Mouse (Mus musculus): Measurements from ENCODE around the gene Pdlim5. TPM values are rescaled to one million over a fixed set of nuclear protein-coding genes. Genes with fewer than 3 reads are reported as not detected.

The Pdlim5 gene
- total RNA-seq, 1 experiment = 38.8 TPM

DNA sequence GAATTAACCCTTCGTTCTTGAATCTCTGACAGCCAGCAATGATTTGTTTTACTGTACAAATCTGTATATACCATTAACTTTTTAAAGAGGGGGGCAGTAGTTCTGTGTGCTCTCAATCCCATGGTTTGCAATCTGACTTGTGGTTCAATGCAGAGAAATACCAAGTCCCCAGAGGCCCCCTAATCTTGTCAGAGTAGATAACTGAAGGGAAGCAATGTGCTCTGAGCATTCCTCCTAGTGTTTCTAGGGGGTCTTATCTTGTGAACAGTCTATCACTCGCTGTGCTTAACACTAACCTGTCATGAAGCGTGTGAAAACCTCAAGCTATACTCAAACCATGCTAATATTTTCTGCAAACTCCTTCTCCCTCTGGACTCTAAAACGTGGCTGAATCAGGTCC, 34.6 kb upstream of the Pdlim5 start:
- no peak for TF ChIP-seq ZC3H11A (IDR thresholded peaks at IDR 0.05; ENCODE audit: borderline replicate concordance, low read depth, low read length)
- TF ChIP-seq ZNF384 (IDR thresholded peaks at IDR 0.05; ENCODE audit: low read depth, low read length) = no peak
- TF ChIP-seq MAFK (IDR thresholded peaks at IDR 0.05; ENCODE audit: insufficient read depth, low read depth, low read length) = no peak
- TF ChIP-seq HCFC1 (IDR thresholded peaks at IDR 0.05; ENCODE audit: borderline replicate concordance, insufficient read depth, low read length) = no peak
- no peak for TF ChIP-seq CHD2 (IDR thresholded peaks at IDR 0.05; ENCODE audit: low read depth, low read length)
- no peak overlapping the region for H3K27ac ChIP-seq (ENCODE audit: insufficient read depth, low read depth, low read length, poor library complexity, severe bottlenecking)
- H3K9ac ChIP-seq (ENCODE audit: insufficient read depth, low read depth, low read length, poor library complexity, severe bottlenecking) = no peak overlapping the region
- H3K9me3 ChIP-seq (ENCODE audit: control insufficient read depth, insufficient read depth, low read depth, low read length) = no peaks in the 10 kb centered on the region
- H3K4me3 ChIP-seq (ENCODE audit: insufficient read depth in 1 of 2, low read depth in 1 of 2, low read length in 2 of 2, poor library complexity in 1 of 2, severe bottlenecking in 1 of 2) = no peak overlapping the region
- H3K36me3 ChIP-seq (ENCODE audit: control insufficient read depth, insufficient read depth, low read length, poor library complexity, severe bottlenecking) = no peaks in the 10 kb centered on the region
- DNase-seq (ENCODE audit: low read depth, low spot score) = no peak
- in situ Hi-C loops (cut with MboI; ENCODE audit: low sequenced_read_pairs in 2 of 2, unreplicated experiment in 2 of 2) = no loop called here
- H3K4me1 ChIP-seq (ENCODE audit: control insufficient read depth in 2 of 2, insufficient read depth in 2 of 2, low read length in 2 of 2, poor library complexity in 1 of 2) = no peaks in the 10 kb centered on the region

DNA sequence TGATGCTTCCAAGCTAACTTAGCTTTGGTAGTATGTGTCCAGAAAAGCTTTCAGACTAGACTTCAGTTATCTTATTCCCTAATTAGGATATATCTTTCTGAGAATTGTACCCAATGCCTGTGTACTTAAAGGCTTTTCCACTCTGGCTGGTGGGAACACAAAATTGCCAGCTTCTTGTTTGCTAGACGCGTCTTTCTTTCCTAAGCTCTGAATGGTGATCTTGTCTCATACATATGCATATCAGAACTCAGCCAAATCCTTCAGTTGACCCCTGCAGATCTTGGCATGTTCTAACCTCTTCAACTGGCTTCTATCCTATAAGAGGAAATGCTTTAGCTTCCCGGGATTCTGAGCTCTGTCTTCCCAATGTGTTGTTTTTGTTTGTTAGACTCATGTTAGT, 31.3 kb upstream of the Pdlim5 start:
- H3K9ac ChIP-seq (ENCODE audit: insufficient read depth, low read depth, low read length, poor library complexity, severe bottlenecking) = no peak overlapping the region
- no peak for DNase-seq (ENCODE audit: low read depth, low spot score)
- H3K4me1 ChIP-seq (ENCODE audit: control insufficient read depth in 2 of 2, insufficient read depth in 2 of 2, low read length in 2 of 2, poor library complexity in 1 of 2) = no peaks in the 10 kb centered on the region
- no peak for TF ChIP-seq ZNF384 (IDR thresholded peaks at IDR 0.05; ENCODE audit: low read depth, low read length)
- TF ChIP-seq MAFK (IDR thresholded peaks at IDR 0.05; ENCODE audit: insufficient read depth, low read depth, low read length) = no peak
- no peak for TF ChIP-seq ZC3H11A (IDR thresholded peaks at IDR 0.05; ENCODE audit: borderline replicate concordance, low read depth, low read length)
- TF ChIP-seq CHD2 (IDR thresholded peaks at IDR 0.05; ENCODE audit: low read depth, low read length) = no peak
- TF ChIP-seq HCFC1 (IDR thresholded peaks at IDR 0.05; ENCODE audit: borderline replicate concordance, insufficient read depth, low read length) = no peak
- no peaks in the 10 kb centered on the region for H3K9me3 ChIP-seq (ENCODE audit: control insufficient read depth, insufficient read depth, low read depth, low read length)
- H3K27ac ChIP-seq (ENCODE audit: insufficient read depth, low read depth, low read length, poor library complexity, severe bottlenecking) = no peak overlapping the region
- in situ Hi-C loops (cut with MboI; ENCODE audit: low sequenced_read_pairs in 2 of 2, unreplicated experiment in 2 of 2) = no loop called here
- no peak overlapping the region for H3K4me3 ChIP-seq (ENCODE audit: insufficient read depth in 1 of 2, low read depth in 1 of 2, low read length in 2 of 2, poor library complexity in 1 of 2, severe bottlenecking in 1 of 2)
- no peaks in the 10 kb centered on the region for H3K36me3 ChIP-seq (ENCODE audit: control insufficient read depth, insufficient read depth, low read length, poor library complexity, severe bottlenecking)

- Histone ChIP-seq H3K27ac (ENCODE audit: insufficient read depth, low read depth, low read length, poor library complexity, severe bottlenecking) (no peak overlapping the region), H3K36me3 (ENCODE audit: control insufficient read depth, insufficient read depth, low read length, poor library complexity, severe bottlenecking) (no peaks in the 10 kb centered on the region), H3K9me3 (ENCODE audit: control insufficient read depth, insufficient read depth, low read depth, low read length) (no peaks in the 10 kb centered on the region), H3K4me1 (ENCODE audit: control insufficient read depth in 2 of 2, insufficient read depth in 2 of 2, low read length in 2 of 2, poor library complexity in 1 of 2) (no peaks in the 10 kb centered on the region), H3K9ac (ENCODE audit: insufficient read depth, low read depth, low read length, poor library complexity, severe bottlenecking) (no peak overlapping the region), H3K4me3 (ENCODE audit: insufficient read depth in 1 of 2, low read depth in 1 of 2, low read length in 2 of 2, poor library complexity in 1 of 2, severe bottlenecking in 1 of 2) (no peak overlapping the region)
- TF ChIP-seq ZNF384 (IDR thresholded peaks at IDR 0.05; ENCODE audit: low read depth, low read length) = no peak
- TF ChIP-seq HCFC1 (IDR thresholded peaks at IDR 0.05; ENCODE audit: borderline replicate concordance, insufficient read depth, low read length) = no peak
- TF ChIP-seq CHD2 (IDR thresholded peaks at IDR 0.05; ENCODE audit: low read depth, low read length) = no peak
- TF ChIP-seq ZC3H11A (IDR thresholded peaks at IDR 0.05; ENCODE audit: borderline replicate concordance, low read depth, low read length) = no peak
- TF ChIP-seq MAFK (IDR thresholded peaks at IDR 0.05; ENCODE audit: insufficient read depth, low read depth, low read length) = no peak
- no peak for DNase-seq (ENCODE audit: low read depth, low spot score)
- in situ Hi-C loops (cut with MboI; ENCODE audit: low sequenced_read_pairs in 2 of 2, unreplicated experiment in 2 of 2) = no loop called here
These were observed 28.6 kb upstream of the Pdlim5 start for GRCm38 (mm10) chr3:142424134-142424533.

- H3K9me3 ChIP-seq (ENCODE audit: control insufficient read depth, insufficient read depth, low read depth, low read length) = no peaks in the 10 kb centered on the region
- no peak overlapping the region for H3K4me3 ChIP-seq (ENCODE audit: insufficient read depth in 1 of 2, low read depth in 1 of 2, low read length in 2 of 2, poor library complexity in 1 of 2, severe bottlenecking in 1 of 2)
- H3K4me1 ChIP-seq (ENCODE audit: control insufficient read depth in 2 of 2, insufficient read depth in 2 of 2, low read length in 2 of 2, poor library complexity in 1 of 2) = no peaks in the 10 kb centered on the region
- in situ Hi-C loops (cut with MboI; ENCODE audit: low sequenced_read_pairs in 2 of 2, unreplicated experiment in 2 of 2) = no loop called here
- no peak overlapping the region for H3K27ac ChIP-seq (ENCODE audit: insufficient read depth, low read depth, low read length, poor library complexity, severe bottlenecking)
- no peak overlapping the region for H3K9ac ChIP-seq (ENCODE audit: insufficient read depth, low read depth, low read length, poor library complexity, severe bottlenecking)
- no peak for DNase-seq (ENCODE audit: low read depth, low spot score)
- no peaks in the 10 kb centered on the region for H3K36me3 ChIP-seq (ENCODE audit: control insufficient read depth, insufficient read depth, low read length, poor library complexity, severe bottlenecking)
- no peak for TF ChIP-seq CHD2 (IDR thresholded peaks at IDR 0.05; ENCODE audit: low read depth, low read length)
- TF ChIP-seq MAFK (IDR thresholded peaks at IDR 0.05; ENCODE audit: insufficient read depth, low read depth, low read length) = no peak
- TF ChIP-seq HCFC1 (IDR thresholded peaks at IDR 0.05; ENCODE audit: borderline replicate concordance, insufficient read depth, low read length) = no peak
- no peak for TF ChIP-seq ZC3H11A (IDR thresholded peaks at IDR 0.05; ENCODE audit: borderline replicate concordance, low read depth, low read length)
- no peak for TF ChIP-seq ZNF384 (IDR thresholded peaks at IDR 0.05; ENCODE audit: low read depth, low read length)
These were observed 28.0 kb upstream of the Pdlim5 start for GRCm38 (mm10) chr3:142423501-142423917.

GRCm38 (mm10) chr3:142422229-142422628, 26.7 kb upstream of the Pdlim5 start:
- H3K9me3 ChIP-seq (ENCODE audit: control insufficient read depth, insufficient read depth, low read depth, low read length) = no peaks in the 10 kb centered on the region
- H3K36me3 ChIP-seq (ENCODE audit: control insufficient read depth, insufficient read depth, low read length, poor library complexity, severe bottlenecking) = no peaks in the 10 kb centered on the region
- in situ Hi-C loops (cut with MboI; ENCODE audit: low sequenced_read_pairs in 2 of 2, unreplicated experiment in 2 of 2) = no loop called here
- H3K9ac ChIP-seq (ENCODE audit: insufficient read depth, low read depth, low read length, poor library complexity, severe bottlenecking) = no peak overlapping the region
- no peak overlapping the region for H3K27ac ChIP-seq (ENCODE audit: insufficient read depth, low read depth, low read length, poor library complexity, severe bottlenecking)
- H3K4me3 ChIP-seq (ENCODE audit: insufficient read depth in 1 of 2, low read depth in 1 of 2, low read length in 2 of 2, poor library complexity in 1 of 2, severe bottlenecking in 1 of 2) = no peak overlapping the region
- no peak for DNase-seq (ENCODE audit: low read depth, low spot score)
- no peak for TF ChIP-seq MAFK (IDR thresholded peaks at IDR 0.05; ENCODE audit: insufficient read depth, low read depth, low read length)
- no peak for TF ChIP-seq ZC3H11A (IDR thresholded peaks at IDR 0.05; ENCODE audit: borderline replicate concordance, low read depth, low read length)
- TF ChIP-seq ZNF384 (IDR thresholded peaks at IDR 0.05; ENCODE audit: low read depth, low read length) = no peak
- no peak for TF ChIP-seq HCFC1 (IDR thresholded peaks at IDR 0.05; ENCODE audit: borderline replicate concordance, insufficient read depth, low read length)
- TF ChIP-seq CHD2 (IDR thresholded peaks at IDR 0.05; ENCODE audit: low read depth, low read length) = no peak
- H3K4me1 ChIP-seq (ENCODE audit: control insufficient read depth in 2 of 2, insufficient read depth in 2 of 2, low read length in 2 of 2, poor library complexity in 1 of 2) = no peaks in the 10 kb centered on the region
